Mouse (Mus musculus): ENCODE results near the gene C2cd4b. TPM values are rescaled to one million over a fixed set of nuclear protein-coding genes. Genes with fewer than 3 reads are reported as not detected.

Gene C2cd4b
- polyA plus RNA-seq, 1 experiment from 2014 or later, result not detected

- H3K27ac ChIP-seq, result no peak overlapping the region
- WGBS (ENCODE audit: insufficient replicate concordance), result 43% methylated on average over 8 of the region's 8 CpGs
- DNase-seq (no peak), ATAC-seq (ENCODE audit: low read depth) (no peak)
- no peak overlapping the region for H3K4me2 ChIP-seq
- no peaks in the 10 kb centered on the region for H3K36me3 ChIP-seq
- no peak overlapping the region for H3K9ac ChIP-seq
- H3K4me3 ChIP-seq (replicated peaks), result no peak overlapping the region
- H3K27me3 ChIP-seq, result no peaks in the 10 kb centered on the region
- no peaks in the 10 kb centered on the region for H3K9me3 ChIP-seq (replicated peaks)
- no peaks in the 10 kb centered on the region for H3K4me1 ChIP-seq (replicated peaks)
These were observed 19.3 kb downstream of the C2cd4b start for GRCm38 (mm10) chr9:67778553-67778952.

GRCm38 (mm10) chr9:67782786-67783185 is 23.5 kb downstream of the C2cd4b start:
- ATAC-seq (ENCODE audit: low read depth), result no peak
- WGBS (ENCODE audit: insufficient replicate concordance), result 57% methylated on average over 6 of the region's 6 CpGs
- no peak overlapping the region for H3K27ac ChIP-seq

GRCm38 (mm10) chr9:67783464-67783863 is 24.2 kb downstream of the C2cd4b start:
- Histone ChIP-seq H3K4me2 (no peak overlapping the region), H3K4me3 (replicated peaks) (no peak overlapping the region), H3K4me1 (replicated peaks) (no peaks in the 10 kb centered on the region), H3K36me3 (no peaks in the 10 kb centered on the region), H3K9me3 (replicated peaks) (no peaks in the 10 kb centered on the region; the same call in 1 of the 2 replicates), H3K27ac (no peak overlapping the region), H3K9ac (no peak overlapping the region), H3K27me3 (0 out of 2 replicates have a peak, but pooled peaks cover 4% of the 10 kb centered on the region)
- DNase-seq, result no peak
- 75% methylated on average over 3 of the region's 3 CpGs for WGBS (ENCODE audit: insufficient replicate concordance)
- no peak for ATAC-seq (ENCODE audit: low read depth)

More at GRCm38 (mm10) chr9:67782786-67783185, 23.5 kb downstream of the C2cd4b start:
- Histone ChIP-seq H3K4me3 (replicated peaks) (no peak overlapping the region), H3K9me3 (replicated peaks) (no peaks in the 10 kb centered on the region; the same call in 1 of the 2 replicates), H3K27me3 (0 out of 2 replicates have a peak, but pooled peaks cover 4% of the 10 kb centered on the region), H3K4me1 (replicated peaks) (no peaks in the 10 kb centered on the region), H3K36me3 (no peaks in the 10 kb centered on the region), H3K9ac (no peak overlapping the region), H3K4me2 (no peak overlapping the region)
- DNase-seq, result no peak

GRCm38 (mm10) chr9:67783925-67784324 is 24.7 kb downstream of the C2cd4b start:
- no peak for ATAC-seq (ENCODE audit: low read depth)
- no peak for DNase-seq
- Histone ChIP-seq H3K9me3 (replicated peaks) (no peaks in the 10 kb centered on the region; the same call in 1 of the 2 replicates), H3K27ac (no peak overlapping the region), H3K4me1 (replicated peaks) (no peaks in the 10 kb centered on the region), H3K9ac (no peak overlapping the region), H3K4me3 (replicated peaks) (no peak overlapping the region), H3K4me2 (no peak overlapping the region), H3K27me3 (0 out of 2 replicates have a peak, but pooled peaks cover 4% of the 10 kb centered on the region), H3K36me3 (no peaks in the 10 kb centered on the region)

- no peaks in the 10 kb centered on the region; the same call in 1 of the 2 replicates for H3K9me3 ChIP-seq (replicated peaks)
- H3K4me2 ChIP-seq, result no peak overlapping the region
- no peak overlapping the region for H3K4me3 ChIP-seq (replicated peaks)
- peaks cover 4% of the 10 kb centered on the region; the same call in 1 of the 2 replicates for H3K27me3 ChIP-seq
- H3K27ac ChIP-seq, result no peak overlapping the region
- H3K36me3 ChIP-seq, result no peaks in the 10 kb centered on the region
- no peak overlapping the region for H3K9ac ChIP-seq
- 72% methylated on average over 7 of the region's 7 CpGs for WGBS (ENCODE audit: insufficient replicate concordance)
- DNase-seq (no peak), ATAC-seq (ENCODE audit: low read depth) (no peak)
- H3K4me1 ChIP-seq (replicated peaks), result no peaks in the 10 kb centered on the region
These were observed 27.1 kb downstream of the C2cd4b start for GRCm38 (mm10) chr9:67786311-67786710.

- Histone ChIP-seq H3K27ac (no peak overlapping the region), H3K27me3 (peaks cover 4% of the 10 kb centered on the region; the same call in 1 of the 2 replicates), H3K9ac (no peak overlapping the region), H3K9me3 (replicated peaks) (no peaks in the 10 kb centered on the region; the same call in 1 of the 2 replicates), H3K4me1 (replicated peaks) (no peaks in the 10 kb centered on the region), H3K4me3 (replicated peaks) (no peak overlapping the region), H3K36me3 (no peaks in the 10 kb centered on the region), H3K4me2 (no peak overlapping the region)
- ATAC-seq (ENCODE audit: low read depth) (no peak), DNase-seq (peak; percentile 3)
- 49% methylated on average over 6 of the region's 6 CpGs for WGBS (ENCODE audit: insufficient replicate concordance)
These were observed 28.4 kb downstream of the C2cd4b start for GRCm38 (mm10) chr9:67787671-67788070.

- ATAC-seq (ENCODE audit: low read depth) (no peak), DNase-seq (no peak)
- no peaks in the 10 kb centered on the region for H3K36me3 ChIP-seq
- no peak overlapping the region for H3K9ac ChIP-seq
- H3K27ac ChIP-seq, result no peak overlapping the region
- H3K4me3 ChIP-seq (replicated peaks), result no peak overlapping the region
- no peaks in the 10 kb centered on the region; the same call in 1 of the 2 replicates for H3K27me3 ChIP-seq
- H3K4me2 ChIP-seq, result no peak overlapping the region
- 53% methylated on average over 5 of the region's 5 CpGs for WGBS (ENCODE audit: insufficient replicate concordance)
- no peaks in the 10 kb centered on the region for H3K9me3 ChIP-seq (replicated peaks)
- H3K4me1 ChIP-seq (replicated peaks), result no peaks in the 10 kb centered on the region
These were observed 33.2 kb downstream of the C2cd4b start for GRCm38 (mm10) chr9:67792405-67792804.

GRCm38 (mm10) chr9:67793501-67793900 is 34.3 kb downstream of the C2cd4b start:
- Histone ChIP-seq H3K4me2 (no peak overlapping the region), H3K36me3 (no peaks in the 10 kb centered on the region), H3K9ac (no peak overlapping the region), H3K27me3 (no peaks in the 10 kb centered on the region; the same call in 1 of the 2 replicates), H3K27ac (no peak overlapping the region), H3K4me3 (replicated peaks) (no peak overlapping the region), H3K9me3 (replicated peaks) (no peaks in the 10 kb centered on the region), H3K4me1 (replicated peaks) (no peaks in the 10 kb centered on the region)
- DNase-seq (no peak), ATAC-seq (ENCODE audit: low read depth) (no peak)
- WGBS (ENCODE audit: insufficient replicate concordance), result 39% methylated on average over 6 of the region's 6 CpGs

- H3K4me3 ChIP-seq (replicated peaks), result no peak overlapping the region
- ATAC-seq (ENCODE audit: low read depth), result no peak
- H3K4me2 ChIP-seq, result no peak overlapping the region
- H3K27me3 ChIP-seq, result no peaks in the 10 kb centered on the region; the same call in 1 of the 2 replicates
- no peak for DNase-seq
- 67% methylated on average over 1 of the region's 1 CpGs for WGBS (ENCODE audit: insufficient replicate concordance)
- no peak overlapping the region for H3K9ac ChIP-seq
- H3K27ac ChIP-seq, result no peak overlapping the region
- no peaks in the 10 kb centered on the region for H3K9me3 ChIP-seq (replicated peaks)
- no peaks in the 10 kb centered on the region for H3K4me1 ChIP-seq (replicated peaks)
- no peaks in the 10 kb centered on the region for H3K36me3 ChIP-seq
These were observed 35.0 kb downstream of the C2cd4b start for GRCm38 (mm10) chr9:67794216-67794615.

- no peak overlapping the region for H3K4me3 ChIP-seq (replicated peaks)
- DNase-seq (no peak), ATAC-seq (ENCODE audit: low read depth) (no peak)
- no peaks in the 10 kb centered on the region for H3K36me3 ChIP-seq
- H3K9ac ChIP-seq, result no peak overlapping the region
- no peak overlapping the region for H3K27ac ChIP-seq
- no peaks in the 10 kb centered on the region for H3K9me3 ChIP-seq (replicated peaks)
- no peaks in the 10 kb centered on the region for H3K4me1 ChIP-seq (replicated peaks)
- WGBS (ENCODE audit: insufficient replicate concordance), result 67% methylated on average over 4 of the region's 4 CpGs
- no peaks in the 10 kb centered on the region; the same call in 1 of the 2 replicates for H3K27me3 ChIP-seq
- H3K4me2 ChIP-seq, result no peak overlapping the region
These were observed 35.4 kb downstream of the C2cd4b start for GRCm38 (mm10) chr9:67794668-67795067.

- WGBS (ENCODE audit: insufficient replicate concordance), result 73% methylated on average over 14 of the region's 14 CpGs
- 0 out of 2 replicates have a peak, but pooled peaks cover 2% of the 10 kb centered on the region for H3K4me1 ChIP-seq (replicated peaks)
- H3K9ac ChIP-seq, result no peak overlapping the region
- no peaks in the 10 kb centered on the region; the same call in 1 of the 2 replicates for H3K27me3 ChIP-seq
- H3K4me3 ChIP-seq (replicated peaks), result no peak overlapping the region
- no peak overlapping the region for H3K27ac ChIP-seq
- H3K36me3 ChIP-seq, result no peaks in the 10 kb centered on the region
- H3K9me3 ChIP-seq (replicated peaks), result no peaks in the 10 kb centered on the region
- DNase-seq, result no peak
- H3K4me2 ChIP-seq, result no peak overlapping the region
- ATAC-seq (ENCODE audit: low read depth), result no peak
These were observed 36.0 kb downstream of the C2cd4b start for GRCm38 (mm10) chr9:67795205-67795675.

All from liver, embryonic 13.5 days (tissue).